Mouse (Mus musculus) heart, adult 2 months (tissue): ENCODE results near the gene Plxna2. TPM values are rescaled to one million over a fixed set of nuclear protein-coding genes. Genes with fewer than 3 reads are reported as not detected.

Source experiments
- DNase-seq, 2 experiments: peaks; one replicate each; pipeline ENCODE4 v3.0.0; 2021
- H3K27ac ChIP-seq: fragments of 200-600 bp; 2 replicates; pipeline ENCODE4 v1.8.1; 2022
- H3K27me3 ChIP-seq: fragments of 200-500 bp; 2 replicates; pipeline ENCODE4 v1.6.1; 2012; ENCODE audit warnings: mild to moderate bottlenecking, low read length, inconsistent platforms, mixed read lengths; ENCODE audit not compliant: control insufficient read depth, insufficient read depth
- H3K36me3 ChIP-seq: fragments of 200-500 bp; 2 replicates; pipeline ENCODE4 v1.6.1; 2012; ENCODE audit warnings: low read length, inconsistent platforms; ENCODE audit not compliant: control insufficient read depth, insufficient read depth
- H3K4me1 ChIP-seq: fragments of 200-500 bp; 2 replicates; pipeline ENCODE4 v1.6.1; 2011; ENCODE audit warnings: low read length; ENCODE audit not compliant: control insufficient read depth, insufficient read depth
- H3K4me3 ChIP-seq: fragments of 200-600 bp; 2 replicates; pipeline ENCODE4 v1.8.1; 2022
- H3K79me2 ChIP-seq: fragments of 200-500 bp; replicated peaks from 2 replicates; pipeline ENCODE4 v1.6.1; 2012; ENCODE audit warnings: mild to moderate bottlenecking, inconsistent platforms, low read length, moderate library complexity, mixed read lengths; ENCODE audit not compliant: control insufficient read depth, insufficient read depth
- H3K9ac ChIP-seq: fragments of 200-500 bp; 2 replicates; pipeline ENCODE4 v1.6.1; 2012; ENCODE audit warnings: low read depth, mild to moderate bottlenecking, control low read depth, inconsistent platforms, low read length, mixed read lengths
- CTCF ChIP-seq: fragments of 200-600 bp; IDR thresholded peaks from 2 replicates; pipeline ENCODE4 v1.8.1; 2022; ENCODE audit warnings: antibody characterized with exemption, mild to moderate bottlenecking, moderate library complexity
- EP300 ChIP-seq: fragments of 200-500 bp; IDR thresholded peaks from 2 replicates; pipeline ENCODE4 v1.6.1; 2011; ENCODE audit warnings: low read depth, low read length, control low read depth; ENCODE audit not compliant: insufficient read depth
- POLR2A ChIP-seq: fragments of 200-500 bp; IDR thresholded peaks from 2 replicates; pipeline ENCODE4 v1.6.1; 2011; ENCODE audit warnings: mild to moderate bottlenecking, low read depth, low read length, control low read depth; ENCODE audit not compliant: insufficient read depth
- WGBS: fragments of 180-500 bp; shearing (Covaris S2); methylation state at CpG from one replicate; pipeline ENCODE4 v1.1.7; 2018; 5-methylcytosine and 5-hydroxymethylcytosine counted together
- intact Hi-C: fragments of 180-260 bp; cut with DNase I; formaldehyde crosslinking; loops from one replicate; pipeline ENCODE4 v1.15.1; 2025
- polyA plus RNA-seq: library from polyadenylated mRNA; depleted of rRNA; stranded (reverse); fragments of >200 nt; gene quantifications from 2 replicates; pipeline ENCODE4 v1.2.3, GENCODE M21; 2012
- total RNA-seq, 2 experiments: library from RNA; stranded (reverse); gene quantifications; 2 replicates each; pipeline ENCODE4 v1.2.3; 2021

Plxna2 gene
- total and polyA plus RNA-seq, 3 experiments = 9.8 to 30.6 (median 22.6) TPM

DNA sequence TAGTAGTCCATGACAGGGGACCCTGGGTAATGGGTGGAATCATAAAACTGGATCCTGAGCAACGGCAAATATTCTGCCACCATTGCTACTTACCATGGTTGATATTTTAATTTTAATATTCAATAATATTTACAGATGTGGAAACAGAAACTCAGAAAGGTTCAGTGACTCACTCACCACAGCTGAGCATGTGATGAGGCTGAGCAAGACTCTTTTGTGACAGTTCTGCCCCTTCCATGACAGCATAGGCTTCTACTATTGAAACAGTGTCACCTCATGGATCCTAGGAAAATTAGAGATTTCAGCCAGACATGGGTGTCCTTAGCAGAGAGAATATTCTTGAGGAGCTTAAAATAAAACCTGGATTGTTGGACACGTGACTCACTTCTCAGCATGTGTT lies 116.8 kb downstream of the Plxna2 start:
- Histone ChIP-seq H3K4me3 (no peak overlapping the region), H3K4me1 (peaks cover 7% of the 10 kb centered on the region), H3K27me3 (no peaks in the 10 kb centered on the region), H3K36me3 (peaks cover 5% of the 10 kb centered on the region), H3K27ac (no peak overlapping the region), H3K79me2 (no peaks in the 10 kb centered on the region), H3K9ac (no peak overlapping the region)
- intact Hi-C loops = no loop called here
- no peak for TF ChIP-seq EP300
- TF ChIP-seq CTCF = no peak
- TF ChIP-seq POLR2A = no peak
- WGBS = 92% methylated on average over 2 of the region's 2 CpGs
- DNase-seq = no peak

DNA sequence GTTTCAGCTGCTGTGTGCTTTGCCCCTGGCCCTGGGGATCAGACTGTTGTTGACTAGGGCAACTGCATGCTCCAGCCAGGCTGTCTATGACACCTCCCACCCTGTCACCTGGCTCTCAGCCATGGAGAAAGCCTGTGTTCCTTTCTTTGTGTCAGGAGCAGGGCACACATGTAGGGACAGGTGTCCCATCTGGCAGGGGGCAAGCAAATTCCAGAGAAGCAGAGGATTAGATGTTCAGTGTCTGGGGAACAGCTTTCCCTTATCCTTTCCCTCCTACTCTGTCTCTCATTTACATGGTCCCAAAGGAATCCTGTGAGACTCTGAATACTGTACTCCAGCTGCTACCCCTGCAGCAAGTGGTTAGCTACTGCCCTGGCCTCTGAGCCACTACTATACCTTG lies 121.9 kb downstream of the Plxna2 start:
- TF ChIP-seq POLR2A (no peak), CTCF (no peak), EP300 (no peak)
- peaks cover 7% of the 10 kb centered on the region for H3K36me3 ChIP-seq
- H3K27me3 ChIP-seq = no peaks in the 10 kb centered on the region
- no peaks in the 10 kb centered on the region for H3K79me2 ChIP-seq
- DNase-seq = peak; percentile 40 to 49
- no peak overlapping the region for H3K4me3 ChIP-seq
- H3K27ac ChIP-seq = no peak overlapping the region
- H3K4me1 ChIP-seq = peaks cover 9% of the 10 kb centered on the region
- intact Hi-C loops = loop anchor here (5.0 kb wide), 1 partner anchor 78 kb away; no protein-coding TSS in a partner anchor
- no peak overlapping the region for H3K9ac ChIP-seq

DNA sequence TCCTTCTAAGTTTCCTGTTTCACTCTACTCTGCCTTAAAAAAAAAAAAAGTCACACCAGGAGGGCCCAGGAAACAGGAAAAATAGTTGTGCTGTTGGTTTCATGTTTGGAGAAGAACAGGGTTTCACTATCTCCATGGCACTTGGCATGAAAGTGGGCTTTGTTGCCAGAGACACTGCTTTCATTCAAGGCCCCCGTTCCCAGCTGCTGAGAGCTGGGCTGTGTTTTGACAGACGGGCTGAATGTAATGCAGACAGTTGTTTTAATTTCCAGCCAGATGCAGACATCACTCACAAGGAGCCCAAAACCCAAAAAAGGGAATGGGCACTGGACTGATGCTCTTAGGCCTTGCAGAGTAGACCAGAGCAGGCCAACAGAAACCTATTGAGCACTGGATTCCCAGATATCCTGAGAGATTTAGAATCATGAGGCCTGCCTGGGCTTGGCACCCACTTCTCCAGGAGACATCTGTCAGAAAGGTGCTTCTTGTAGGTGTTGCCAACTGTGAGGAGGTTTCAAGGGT lies 124.9 kb downstream of the Plxna2 start:
- no peak overlapping the region for H3K4me3 ChIP-seq
- H3K36me3 ChIP-seq = peaks cover 12% of the 10 kb centered on the region
- intact Hi-C loops = loop anchor here (5.0 kb wide), 1 partner anchor 81 kb away; no protein-coding TSS in a partner anchor
- H3K79me2 ChIP-seq = no peaks in the 10 kb centered on the region
- 26% methylated on average over 2 of the region's 2 CpGs for WGBS
- no peak overlapping the region; the same call in 1 of the 2 replicates for H3K27ac ChIP-seq
- TF ChIP-seq POLR2A (no peak), EP300 (no peak), CTCF (no peak)
- no peak overlapping the region for H3K9ac ChIP-seq
- H3K4me1 ChIP-seq = peaks cover 12% of the 10 kb centered on the region
- DNase-seq = no peak
- no peaks in the 10 kb centered on the region for H3K27me3 ChIP-seq

DNA sequence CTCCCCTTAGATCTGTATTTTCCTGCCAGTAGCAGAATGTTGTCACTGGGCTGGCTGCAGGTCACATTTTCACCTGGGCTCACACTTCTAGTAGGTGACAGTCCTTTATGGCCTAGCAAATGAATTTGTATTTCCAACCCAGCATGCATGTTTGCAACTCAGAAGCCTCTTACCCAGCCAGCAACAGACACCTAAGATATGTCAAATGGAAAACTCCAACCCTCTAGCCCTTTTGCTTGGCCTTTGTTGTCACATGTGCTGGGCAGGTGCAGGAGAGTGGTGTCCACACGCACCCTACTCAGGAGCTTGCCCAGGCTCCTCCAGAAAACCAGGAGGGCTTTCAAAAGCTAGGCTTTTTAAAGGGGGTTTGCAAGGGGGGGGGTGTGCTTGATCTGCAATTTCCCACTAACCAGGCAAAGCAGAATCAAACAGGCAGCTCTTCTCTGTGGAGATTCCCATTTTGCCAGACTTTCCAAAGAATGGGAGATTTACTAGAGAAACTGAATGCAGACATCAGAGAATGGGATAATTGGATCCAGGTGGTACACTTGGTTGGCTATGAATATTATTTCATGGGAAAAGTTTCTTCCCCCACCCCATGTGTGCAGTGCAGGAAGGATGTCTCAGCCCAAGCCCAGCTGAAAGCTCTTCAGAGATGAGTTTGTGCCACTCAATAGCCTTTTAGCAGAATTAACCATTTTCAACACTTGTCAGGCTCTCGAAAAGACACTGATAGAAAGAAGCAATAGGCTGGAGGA lies 127.3 kb downstream of the Plxna2 start:
- peaks cover 5% of the 10 kb centered on the region for H3K4me1 ChIP-seq
- intact Hi-C loops = loop anchor here (5.0 kb wide), 1 partner anchor 128 kb away; the partner anchor contains the start of gene Plxna2

DNA sequence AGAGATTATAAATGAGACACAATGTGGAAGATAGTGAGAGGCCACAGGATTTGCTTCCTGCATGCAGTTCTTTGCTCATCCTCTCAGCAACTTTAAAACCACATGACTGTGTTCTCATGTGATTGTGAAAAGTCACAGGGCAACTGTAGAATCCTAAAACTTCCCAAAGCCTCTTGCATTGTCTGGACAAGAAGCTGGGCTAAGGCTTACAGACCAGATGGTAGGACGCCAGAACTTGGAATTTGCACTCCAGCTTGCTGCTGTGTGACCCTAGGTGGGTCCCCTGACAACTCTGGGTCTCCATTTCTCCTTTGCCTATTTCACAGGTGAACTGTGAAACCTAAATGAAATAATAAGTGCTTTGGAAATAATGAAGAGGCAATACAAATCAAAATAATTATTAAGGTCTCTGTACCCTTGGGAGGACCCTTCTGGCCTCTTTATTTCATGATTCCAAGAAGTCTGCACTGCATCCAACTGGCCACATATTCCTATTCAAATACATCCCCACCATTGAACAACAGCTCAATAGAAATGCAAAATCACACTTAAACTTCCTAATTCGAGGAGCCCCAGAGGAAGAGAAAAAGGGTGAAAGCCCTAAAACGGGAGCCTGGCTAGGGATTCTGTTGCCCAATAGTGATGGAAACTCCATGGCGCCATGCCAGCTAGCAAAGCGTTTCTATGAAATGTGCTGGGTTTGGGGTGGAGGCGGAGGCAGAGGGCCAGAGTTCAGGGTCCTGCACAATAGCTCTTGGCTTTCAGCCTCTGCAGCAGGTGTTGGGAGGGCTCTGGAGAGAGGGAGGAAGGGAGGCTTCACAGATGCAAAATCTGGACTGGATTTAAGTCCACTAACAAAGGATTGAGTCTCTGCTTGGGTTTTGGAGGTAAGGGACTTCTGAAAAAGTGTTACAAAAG lies 128.6 kb downstream of the Plxna2 start:
- peak; percentile 86 to 87 for DNase-seq
- Histone ChIP-seq H3K79me2 (no peaks in the 10 kb centered on the region), H3K36me3 (peaks cover 7% of the 10 kb centered on the region), H3K27me3 (no peaks in the 10 kb centered on the region), H3K27ac (peak overlapping the region; percentile 38; the same call in 1 of the 2 replicates), H3K9ac (no peak overlapping the region), H3K4me3 (no peak overlapping the region), H3K4me1 (peaks cover 5% of the 10 kb centered on the region)
- intact Hi-C loops = loop anchor here (5.0 kb wide), 1 partner anchor 129 kb away; the partner anchor contains the start of gene Plxna2
- TF ChIP-seq POLR2A = no peak
- no peak for TF ChIP-seq EP300
- no peak for TF ChIP-seq CTCF
- WGBS = 27% methylated on average over 6 of the region's 6 CpGs

More for the DNA sequence above, 127.3 kb downstream of the Plxna2 start:
- peaks cover 7% of the 10 kb centered on the region for H3K36me3 ChIP-seq
- H3K27ac ChIP-seq = no peak overlapping the region; the same call in 1 of the 2 replicates
- no peak for TF ChIP-seq EP300
- TF ChIP-seq POLR2A = no peak
- TF ChIP-seq CTCF = no peak
- DNase-seq = no peak
- no peaks in the 10 kb centered on the region for H3K27me3 ChIP-seq
- H3K79me2 ChIP-seq = no peaks in the 10 kb centered on the region
- WGBS = 84% methylated on average over 2 of the region's 2 CpGs
- no peak overlapping the region for H3K9ac ChIP-seq
- H3K4me3 ChIP-seq = no peak overlapping the region
